Mouse (Mus musculus) limb, embryonic 13.5 days (tissue): Measurements from ENCODE around the gene Cnn2. TPM values are rescaled to one million over a fixed set of nuclear protein-coding genes. Genes with fewer than 3 reads are reported as not detected.

Experiments used
- ATAC-seq: fragments of 200-750 bp; cut with Nextera tagmentation; 2 replicates; pipeline ENCODE4 v1.8.0; 2017; ENCODE audit warnings: low read depth, moderate number of reproducible peaks, moderate TSS enrichment; ENCODE audit not compliant: low FRiP score
- H3K27ac ChIP-seq: fragments of 300-500 bp; sonication (generic); 2 replicates; pipeline ENCODE4 v1.5.1; 2015; ENCODE audit warnings: inconsistent platforms, mild to moderate bottlenecking, moderate library complexity
- H3K27me3 ChIP-seq: fragments of 300-500 bp; sonication (generic); 2 replicates; pipeline ENCODE4 v1.6.1; 2015; ENCODE audit warnings: mild to moderate bottlenecking, inconsistent platforms
- H3K36me3 ChIP-seq: fragments of 300-500 bp; sonication (generic); 2 replicates; pipeline ENCODE4 v1.6.1; 2015; ENCODE audit warnings: inconsistent platforms, mild to moderate bottlenecking, moderate library complexity
- H3K4me1 ChIP-seq: fragments of 300-500 bp; sonication (generic); 2 replicates; pipeline ENCODE4 v1.6.1; 2015; ENCODE audit warnings: inconsistent platforms
- H3K4me2 ChIP-seq: fragments of 300-500 bp; sonication (generic); replicated peaks from 2 replicates; pipeline ENCODE4 v1.6.1; 2015; ENCODE audit warnings: inconsistent platforms, mild to moderate bottlenecking, moderate library complexity
- H3K4me3 ChIP-seq: fragments of 300-500 bp; sonication (generic); 2 replicates; pipeline ENCODE4 v1.5.1; 2015; ENCODE audit warnings: moderate library complexity, mild to moderate bottlenecking, inconsistent platforms
- H3K9ac ChIP-seq: fragments of 300-500 bp; sonication (generic); 2 replicates; pipeline ENCODE4 v1.6.1; 2015; ENCODE audit warnings: mild to moderate bottlenecking, inconsistent platforms
- H3K9me3 ChIP-seq: fragments of 300-500 bp; sonication (generic); 2 replicates; pipeline ENCODE4 v1.6.1; 2016; ENCODE audit warnings: inconsistent platforms
- WGBS: fragments of 180-500 bp; shearing (Covaris S2); methylation state at CpG from one replicate; pipeline ENCODE4 v1.1.7; 2015; 5-methylcytosine and 5-hydroxymethylcytosine counted together
- polyA plus RNA-seq: library from polyadenylated mRNA; unstranded; fragments of >200 nt; fragmentation: Nextera tagmentation; extraction: Ambion mirVana; gene quantifications from 2 replicates; pipeline ENCODE4 v1.2.1, GENCODE M21; 2015

The Cnn2 gene
- polyA plus RNA-seq, 1 experiment from 2014 or later = 299 TPM

- peak; percentile 93 for ATAC-seq
- Histone ChIP-seq H3K4me1 (peaks cover 69% of the 10 kb centered on the region), H3K27me3 (no peaks in the 10 kb centered on the region), H3K9ac (peak overlapping the region; percentile 92), H3K27ac (peak overlapping the region; percentile 97), H3K9me3 (no peaks in the 10 kb centered on the region), H3K36me3 (peaks cover 18% of the 10 kb centered on the region), H3K4me3 (peak overlapping the region; percentile 74), H3K4me2 (peak overlapping the region; percentile 89)
- under 1% methylated on average over 22 of the region's 22 CpGs for WGBS
Measured at GRCm38 (mm10) chr10:79984871-79985270, 3.5 kb upstream of the Cnn2 start.

GRCm38 (mm10) chr10:79985334-79986231 is 2.8 kb upstream of the Cnn2 start:
- Histone ChIP-seq H3K27ac (peak overlapping the region; percentile 97), H3K4me1 (peaks cover 71% of the 10 kb centered on the region), H3K9me3 (no peaks in the 10 kb centered on the region), H3K4me2 (peak overlapping the region; percentile 89), H3K4me3 (peak overlapping the region; percentile 74), H3K27me3 (no peaks in the 10 kb centered on the region), H3K9ac (peak overlapping the region; percentile 75), H3K36me3 (peaks cover 11% of the 10 kb centered on the region)
- ATAC-seq = no peak
- 5% methylated on average over 35 of the region's 35 CpGs for WGBS

GRCm38 (mm10) chr10:79986232-79986878 is 2.0 kb upstream of the Cnn2 start:
- Histone ChIP-seq H3K9ac (peak overlapping the region; percentile 65; the same call in 1 of the 2 replicates), H3K27me3 (no peaks in the 10 kb centered on the region), H3K4me1 (peaks cover 63% of the 10 kb centered on the region), H3K4me2 (peak overlapping the region; percentile 89), H3K36me3 (peaks cover 11% of the 10 kb centered on the region), H3K27ac (peak overlapping the region; percentile 88; the same call in 1 of the 2 replicates), H3K9me3 (peaks cover 6% of the 10 kb centered on the region), H3K4me3 (peak overlapping the region; percentile 74)
- ATAC-seq = no peak
- 45% methylated on average over 6 of the region's 6 CpGs for WGBS

- Histone ChIP-seq H3K4me2 (peak overlapping the region; percentile 89), H3K4me3 (peak overlapping the region; percentile 5; the same call in 1 of the 2 replicates), H3K36me3 (peaks cover 14% of the 10 kb centered on the region), H3K9ac (0 out of 2 replicates have a peak overlapping the region, but pooled peaks have one; percentile 90), H3K27me3 (no peaks in the 10 kb centered on the region), H3K27ac (peak overlapping the region; percentile 88), H3K9me3 (peaks cover 10% of the 10 kb centered on the region), H3K4me1 (peaks cover 58% of the 10 kb centered on the region)
- ATAC-seq = no peak
- 6% methylated on average over 11 of the region's 11 CpGs for WGBS
Measured at GRCm38 (mm10) chr10:79986963-79987362, 1.4 kb upstream of the Cnn2 start.

DNA sequence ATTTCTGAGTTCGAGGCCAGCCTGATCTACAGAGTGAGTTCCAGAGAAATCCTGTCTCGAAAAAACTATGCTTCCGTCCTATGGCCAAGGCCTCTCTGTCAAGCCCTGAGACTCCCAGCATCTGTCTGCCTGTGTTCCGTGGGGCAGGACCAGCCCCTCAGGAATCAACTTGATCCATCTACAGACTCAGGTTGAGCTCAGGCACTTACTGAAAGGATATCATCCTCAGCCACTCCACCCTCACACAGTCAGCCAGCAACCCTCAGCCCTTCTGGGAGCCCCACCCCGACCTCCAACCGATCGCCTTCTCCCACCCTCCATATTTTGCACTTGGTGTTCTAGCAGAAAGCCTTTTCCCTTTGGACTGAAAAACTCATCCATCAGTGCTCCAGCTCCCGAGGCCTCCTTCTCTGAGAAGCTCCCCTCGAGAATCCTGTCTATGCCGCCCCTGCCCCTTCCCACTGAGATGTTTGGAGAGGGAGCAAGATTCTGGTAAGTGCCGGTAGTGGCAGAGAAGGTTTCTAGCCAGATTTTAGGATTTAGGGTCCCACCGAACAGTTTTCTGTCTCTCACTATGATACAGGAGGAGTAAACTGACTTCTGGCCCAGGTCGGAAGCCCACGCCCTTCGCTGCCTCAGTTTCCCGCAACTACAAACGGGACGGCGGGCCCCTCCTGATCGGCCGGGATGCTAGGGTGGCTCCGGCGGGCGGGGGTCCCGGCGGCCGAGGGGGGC is 446 bp upstream of the Cnn2 start:
- peaks cover 51% of the 10 kb centered on the region for H3K4me1 ChIP-seq

GRCm38 (mm10) chr10:79989272-79989786 is 945 bp downstream of the Cnn2 start:
- peak overlapping the region; percentile 89 for H3K4me2 ChIP-seq
- peaks cover 10% of the 10 kb centered on the region for H3K9me3 ChIP-seq
- peaks cover 44% of the 10 kb centered on the region for H3K4me1 ChIP-seq
- H3K27me3 ChIP-seq = no peaks in the 10 kb centered on the region
- H3K36me3 ChIP-seq = peaks cover 37% of the 10 kb centered on the region
- peak overlapping the region; percentile 80 for H3K4me3 ChIP-seq
- 26% methylated on average over 8 of the region's 8 CpGs for WGBS
- no peak for ATAC-seq
- peak overlapping the region; percentile 90 for H3K9ac ChIP-seq
- H3K27ac ChIP-seq = peak overlapping the region; percentile 88; the same call in 1 of the 2 replicates

More for the DNA sequence above, 446 bp upstream of the Cnn2 start:
- 7% methylated on average over 27 of the region's 27 CpGs for WGBS
- ATAC-seq = no peak
- no peaks in the 10 kb centered on the region for H3K27me3 ChIP-seq
- peak overlapping the region; percentile 80 for H3K4me3 ChIP-seq
- peak overlapping the region; percentile 89 for H3K4me2 ChIP-seq
- H3K9me3 ChIP-seq = peaks cover 10% of the 10 kb centered on the region
- H3K27ac ChIP-seq = peak overlapping the region; percentile 88
- peaks cover 23% of the 10 kb centered on the region for H3K36me3 ChIP-seq
- H3K9ac ChIP-seq = peak overlapping the region; percentile 90

DNA sequence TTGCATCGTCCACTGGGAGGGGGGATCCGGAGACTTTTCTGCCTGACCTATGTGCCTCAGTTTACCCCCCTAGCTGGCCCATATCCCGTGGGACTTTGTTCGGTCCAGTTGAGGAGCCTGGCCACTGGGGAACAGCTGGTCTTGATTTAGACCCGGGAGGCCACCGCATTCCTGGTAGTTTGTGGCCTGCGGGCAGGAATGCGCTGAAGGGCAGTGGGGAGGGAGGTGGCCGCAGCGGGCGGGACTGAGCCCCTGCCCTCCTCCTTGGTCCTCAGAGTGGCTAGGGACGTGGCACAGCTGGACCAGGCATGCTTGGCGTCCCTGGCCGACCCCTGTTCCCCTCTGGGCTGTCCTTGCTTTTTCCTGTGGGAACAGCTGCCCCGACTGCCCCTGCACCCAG is 1.5 kb downstream of the Cnn2 start:
- Histone ChIP-seq H3K4me2 (peak overlapping the region; percentile 89), H3K4me1 (peaks cover 44% of the 10 kb centered on the region), H3K4me3 (peak overlapping the region; percentile 80), H3K9me3 (peaks cover 10% of the 10 kb centered on the region), H3K36me3 (peaks cover 43% of the 10 kb centered on the region), H3K27ac (peak overlapping the region; percentile 55; the same call in 1 of the 2 replicates), H3K9ac (peak overlapping the region; percentile 90), H3K27me3 (no peaks in the 10 kb centered on the region)
- no peak for ATAC-seq
- 6% methylated on average over 15 of the region's 15 CpGs for WGBS

GRCm38 (mm10) chr10:79991099-79991498 is 2.7 kb downstream of the Cnn2 start:
- H3K9ac ChIP-seq = no peak overlapping the region
- peaks cover 39% of the 10 kb centered on the region for H3K4me1 ChIP-seq
- H3K4me2 ChIP-seq = peak overlapping the region; percentile 11; the same call in 1 of the 2 replicates
- peaks cover 10% of the 10 kb centered on the region for H3K9me3 ChIP-seq
- ATAC-seq = no peak
- no peak overlapping the region for H3K4me3 ChIP-seq
- H3K36me3 ChIP-seq = peaks cover 54% of the 10 kb centered on the region
- no peaks in the 10 kb centered on the region for H3K27me3 ChIP-seq
- 71% methylated on average over 12 of the region's 12 CpGs for WGBS
- H3K27ac ChIP-seq = no peak overlapping the region

- Histone ChIP-seq H3K36me3 (peaks cover 54% of the 10 kb centered on the region), H3K9me3 (peaks cover 10% of the 10 kb centered on the region), H3K27ac (no peak overlapping the region), H3K27me3 (no peaks in the 10 kb centered on the region), H3K9ac (no peak overlapping the region), H3K4me3 (no peak overlapping the region), H3K4me2 (no peak overlapping the region), H3K4me1 (peaks cover 34% of the 10 kb centered on the region)
- WGBS = 91% methylated on average over 6 of the region's 6 CpGs
- no peak for ATAC-seq
Measured at GRCm38 (mm10) chr10:79991548-79991947, 3.2 kb downstream of the Cnn2 start.

DNA sequence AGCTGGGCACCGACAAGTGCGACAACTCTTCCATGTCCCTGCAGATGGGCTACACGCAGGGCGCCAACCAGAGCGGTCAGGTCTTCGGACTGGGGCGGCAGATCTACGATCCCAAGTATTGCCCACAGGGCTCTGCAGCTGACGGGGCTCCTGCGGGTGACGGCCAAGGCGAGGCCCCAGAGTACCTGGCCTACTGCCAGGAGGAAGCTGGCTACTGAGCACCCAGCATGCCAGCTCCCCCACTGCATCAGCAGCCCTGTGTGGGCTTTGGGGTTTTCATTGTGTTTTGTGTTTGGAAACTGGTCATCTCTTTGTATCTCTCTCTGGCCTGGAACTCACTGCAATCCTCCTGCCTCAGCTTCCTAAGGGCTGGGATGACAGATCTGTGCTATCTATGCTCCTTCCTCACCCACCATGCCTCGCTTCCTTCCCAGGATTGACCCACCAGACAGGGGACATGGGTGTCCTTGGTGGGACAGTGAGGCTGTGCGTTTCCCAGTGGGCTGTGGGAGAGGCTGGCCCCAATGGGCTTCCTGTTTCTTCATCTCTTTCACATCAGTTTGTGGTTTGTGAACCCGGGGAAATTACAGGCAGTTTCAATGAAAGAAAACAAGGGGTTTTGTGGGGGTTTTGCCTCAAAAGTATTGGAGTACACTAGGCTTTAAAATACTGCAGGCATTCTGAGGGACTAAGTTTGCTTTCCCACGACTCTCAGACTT is 6.2 kb downstream of the Cnn2 start:
- H3K9me3 ChIP-seq = peaks cover 10% of the 10 kb centered on the region
- no peak overlapping the region for H3K4me3 ChIP-seq
- no peak overlapping the region for H3K9ac ChIP-seq
- 91% methylated on average over 16 of the region's 16 CpGs for WGBS
- H3K4me2 ChIP-seq = no peak overlapping the region
- ATAC-seq = no peak
- H3K27me3 ChIP-seq = peaks cover 21% of the 10 kb centered on the region
- peaks cover 54% of the 10 kb centered on the region for H3K36me3 ChIP-seq
- H3K4me1 ChIP-seq = peaks cover 23% of the 10 kb centered on the region
- no peak overlapping the region for H3K27ac ChIP-seq

DNA sequence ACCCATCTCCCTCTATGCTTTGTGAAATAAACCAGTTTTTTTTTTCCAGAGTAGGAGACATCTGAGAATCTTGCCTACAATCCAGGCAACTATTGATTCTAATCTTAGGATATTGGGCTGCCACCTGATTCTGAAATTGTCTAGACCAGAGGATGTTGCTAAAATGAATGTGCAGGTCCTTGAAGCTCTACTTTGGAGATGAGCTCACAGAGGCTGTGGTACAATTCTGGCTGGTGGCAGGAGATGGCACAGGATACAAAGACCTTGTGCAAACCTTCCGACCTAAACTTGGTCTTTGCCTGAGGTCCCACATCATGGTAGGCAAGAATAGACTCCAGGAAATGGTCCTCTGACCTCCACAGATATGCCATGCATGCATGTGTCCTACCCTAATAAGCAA is 7.3 kb downstream of the Cnn2 start:
- Histone ChIP-seq H3K4me3 (no peak overlapping the region), H3K27me3 (peaks cover 26% of the 10 kb centered on the region), H3K4me1 (peaks cover 15% of the 10 kb centered on the region), H3K27ac (no peak overlapping the region), H3K9ac (no peak overlapping the region), H3K9me3 (peaks cover 10% of the 10 kb centered on the region), H3K36me3 (peaks cover 53% of the 10 kb centered on the region), H3K4me2 (no peak overlapping the region; the same call in 1 of the 2 replicates)
- no peak for ATAC-seq
- 93% methylated on average over 1 of the region's 1 CpGs for WGBS
